Mouse (Mus musculus) forebrain, embryonic 15.5 days (tissue): Measurements from ENCODE around the gene Slc9a5. TPM values are rescaled to one million over a fixed set of nuclear protein-coding genes. Genes with fewer than 3 reads are reported as not detected.

ENCODE experiments used
- ATAC-seq: fragments of 200-750 bp; cut with Nextera tagmentation; replicated peaks from 2 replicates; pipeline ENCODE4 v1.8.0; 2017; ENCODE audit warnings: mild to moderate bottlenecking, moderate TSS enrichment, moderate library complexity
- H3K27ac ChIP-seq: fragments of 300-500 bp; sonication (generic); replicated peaks from 2 replicates; pipeline ENCODE4 v1.5.1; 2015; ENCODE audit warnings: mild to moderate bottlenecking, inconsistent platforms
- H3K27me3 ChIP-seq: fragments of 300-500 bp; sonication (generic); 2 replicates; pipeline ENCODE4 v1.6.1; 2015; ENCODE audit warnings: inconsistent platforms
- H3K36me3 ChIP-seq: fragments of 300-500 bp; sonication (generic); 2 replicates; pipeline ENCODE4 v1.6.1; 2015; ENCODE audit warnings: mild to moderate bottlenecking, inconsistent platforms
- H3K4me1 ChIP-seq: fragments of 300-500 bp; sonication (generic); 2 replicates; pipeline ENCODE4 v1.6.1; 2015; ENCODE audit warnings: inconsistent platforms
- H3K4me2 ChIP-seq: fragments of 300-500 bp; sonication (generic); replicated peaks from 2 replicates; pipeline ENCODE4 v1.6.1; 2015; ENCODE audit warnings: mild to moderate bottlenecking, inconsistent platforms
- H3K4me3 ChIP-seq: fragments of 300-500 bp; sonication (generic); 2 replicates; pipeline ENCODE4 v1.5.1; 2015; ENCODE audit warnings: mild to moderate bottlenecking, inconsistent platforms
- H3K9ac ChIP-seq: fragments of 300-500 bp; sonication (generic); replicated peaks from 2 replicates; pipeline ENCODE4 v1.6.1; 2015; ENCODE audit warnings: mild to moderate bottlenecking, inconsistent platforms
- H3K9me3 ChIP-seq: fragments of 300-500 bp; sonication (generic); 2 replicates; pipeline ENCODE4 v1.6.1; 2016; ENCODE audit warnings: inconsistent platforms
- WGBS: fragments of 180-500 bp; shearing (Covaris S2); methylation state at CpG from one replicate; pipeline ENCODE4 v1.1.7; 2015; ENCODE audit warnings: mixed read lengths; 5-methylcytosine and 5-hydroxymethylcytosine counted together
- polyA plus RNA-seq: library from polyadenylated mRNA; unstranded; fragments of >200 nt; fragmentation: Nextera tagmentation; extraction: Ambion mirVana; gene quantifications from 2 replicates; pipeline ENCODE4 v1.2.1, GENCODE M21; 2015

Slc9a5 gene
- polyA plus RNA-seq, 1 experiment from 2014 or later: 6.9 TPM

- Histone ChIP-seq H3K4me1 (no peaks in the 10 kb centered on the region), H3K36me3 (peaks cover 51% of the 10 kb centered on the region; the same call in 1 of the 2 replicates), H3K4me3 (no peak overlapping the region), H3K4me2 (no peak overlapping the region), H3K9me3 (no peaks in the 10 kb centered on the region), H3K9ac (no peak overlapping the region), H3K27me3 (no peaks in the 10 kb centered on the region), H3K27ac (no peak overlapping the region)
- 92% methylated on average over 1 of the region's 1 CpGs for WGBS
- ATAC-seq: no peak
These were observed 36.9 kb upstream of the Slc9a5 start for GRCm38 (mm10) chr8:105311718-105312117.

GRCm38 (mm10) chr8:105312891-105313481, 35.7 kb upstream of the Slc9a5 start:
- Histone ChIP-seq H3K4me3 (no peak overlapping the region), H3K4me1 (no peaks in the 10 kb centered on the region), H3K27ac (no peak overlapping the region), H3K9ac (no peak overlapping the region), H3K36me3 (peaks cover 47% of the 10 kb centered on the region; the same call in 1 of the 2 replicates), H3K9me3 (no peaks in the 10 kb centered on the region), H3K27me3 (no peaks in the 10 kb centered on the region), H3K4me2 (no peak overlapping the region)
- 93% methylated on average over 8 of the region's 8 CpGs for whole genome bisulfite sequencing
- ATAC-seq: no peak

- no peak overlapping the region for H3K9ac ChIP-seq
- H3K4me3 ChIP-seq: no peak overlapping the region
- no peak overlapping the region for H3K4me2 ChIP-seq
- H3K9me3 ChIP-seq: no peaks in the 10 kb centered on the region
- H3K36me3 ChIP-seq: peaks cover 43% of the 10 kb centered on the region; the same call in 1 of the 2 replicates
- no peaks in the 10 kb centered on the region for H3K4me1 ChIP-seq
- 81% methylated on average over 9 of the region's 9 CpGs for WGBS
- no peak overlapping the region for H3K27ac ChIP-seq
- H3K27me3 ChIP-seq: no peaks in the 10 kb centered on the region
- no peak for ATAC-seq
These were observed 34.8 kb upstream of the Slc9a5 start for GRCm38 (mm10) chr8:105313622-105314402.

DNA sequence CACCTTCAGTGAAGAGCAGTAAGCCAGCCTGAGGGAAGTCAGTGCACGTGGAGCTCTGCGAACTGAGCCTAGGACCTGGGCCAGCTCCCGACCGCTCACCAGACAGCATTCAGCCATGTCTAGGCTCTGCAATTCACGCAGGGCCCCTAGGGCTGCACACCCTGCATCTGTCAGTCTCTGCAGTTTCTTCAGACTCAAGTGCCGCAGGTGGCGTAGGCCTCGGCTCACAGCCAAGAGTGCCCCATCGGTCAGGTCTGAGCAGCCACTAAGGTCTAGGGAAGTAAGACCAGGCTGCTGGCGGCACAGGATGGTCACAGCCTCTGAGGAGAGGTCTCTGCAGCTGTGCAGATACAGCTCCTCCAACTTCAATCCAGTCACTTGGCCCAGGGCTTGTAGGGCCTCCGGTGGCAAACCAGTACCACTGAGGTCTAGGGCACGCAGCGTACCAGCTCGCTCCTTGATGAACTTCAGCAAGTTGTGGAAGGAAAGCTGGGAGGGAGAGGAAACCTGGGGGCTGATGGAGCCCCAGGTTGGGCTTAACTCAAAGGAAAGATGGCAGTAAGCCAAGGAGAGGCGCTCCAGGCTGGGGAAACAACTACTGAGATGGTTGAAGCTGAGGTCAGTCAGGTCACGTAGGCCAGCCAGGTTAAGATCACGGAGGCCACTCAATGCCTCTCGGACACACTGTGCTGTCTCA, 33.4 kb upstream of the Slc9a5 start:
- Histone ChIP-seq H3K4me2 (no peak overlapping the region), H3K27me3 (no peaks in the 10 kb centered on the region), H3K9ac (no peak overlapping the region), H3K4me3 (no peak overlapping the region), H3K36me3 (peaks cover 47% of the 10 kb centered on the region; the same call in 1 of the 2 replicates), H3K4me1 (no peaks in the 10 kb centered on the region), H3K27ac (no peak overlapping the region), H3K9me3 (no peaks in the 10 kb centered on the region)
- no peak; the same call in 1 of the 2 replicates for ATAC-seq
- 94% methylated on average over 18 of the region's 18 CpGs for WGBS

GRCm38 (mm10) chr8:105317941-105318340, 30.7 kb upstream of the Slc9a5 start:
- H3K4me1 ChIP-seq: no peaks in the 10 kb centered on the region
- H3K36me3 ChIP-seq: peaks cover 38% of the 10 kb centered on the region; the same call in 1 of the 2 replicates
- no peak overlapping the region for H3K4me3 ChIP-seq
- H3K9ac ChIP-seq: no peak overlapping the region
- H3K4me2 ChIP-seq: no peak overlapping the region
- ATAC-seq: no peak
- H3K9me3 ChIP-seq: no peaks in the 10 kb centered on the region
- no peaks in the 10 kb centered on the region for H3K27me3 ChIP-seq
- no peak overlapping the region for H3K27ac ChIP-seq
- 74% methylated on average over 4 of the region's 4 CpGs for WGBS

- Histone ChIP-seq H3K9me3 (no peaks in the 10 kb centered on the region), H3K9ac (no peak overlapping the region), H3K36me3 (peaks cover 34% of the 10 kb centered on the region; the same call in 1 of the 2 replicates), H3K27ac (no peak overlapping the region), H3K27me3 (no peaks in the 10 kb centered on the region), H3K4me1 (no peaks in the 10 kb centered on the region), H3K4me2 (no peak overlapping the region), H3K4me3 (no peak overlapping the region)
- ATAC-seq: no peak
- 79% methylated on average over 11 of the region's 11 CpGs for WGBS
These were observed 29.9 kb upstream of the Slc9a5 start for GRCm38 (mm10) chr8:105318662-105319190.

DNA sequence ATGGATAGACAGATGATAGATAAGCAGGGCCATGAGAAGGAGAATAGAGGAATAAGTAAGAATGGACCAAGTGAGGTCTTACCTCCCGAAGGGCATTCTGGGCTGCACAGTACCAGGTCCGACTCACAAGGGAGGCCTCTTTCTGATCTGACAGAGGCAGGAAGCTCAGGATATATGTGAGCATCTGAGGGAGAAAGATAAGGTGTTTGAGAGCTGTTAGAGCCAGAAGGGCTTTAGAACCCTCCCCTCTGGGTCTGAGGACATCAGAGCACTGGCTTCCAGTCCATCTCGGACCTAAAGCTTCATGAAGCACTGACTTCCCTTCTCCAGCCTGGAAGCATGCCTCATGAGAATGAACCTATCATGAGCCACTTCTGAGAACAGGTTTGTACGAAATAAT, 25.5 kb upstream of the Slc9a5 start:
- Histone ChIP-seq H3K27ac (no peak overlapping the region), H3K36me3 (peaks cover 12% of the 10 kb centered on the region), H3K4me2 (no peak overlapping the region), H3K4me1 (peaks cover 19% of the 10 kb centered on the region), H3K9me3 (no peaks in the 10 kb centered on the region), H3K9ac (no peak overlapping the region), H3K27me3 (no peaks in the 10 kb centered on the region), H3K4me3 (no peak overlapping the region)
- WGBS: 94% methylated on average over 4 of the region's 4 CpGs
- no peak for ATAC-seq

GRCm38 (mm10) chr8:105325641-105326093, 23.0 kb upstream of the Slc9a5 start:
- peak overlapping the region; percentile 79 for H3K4me2 ChIP-seq
- peak; percentile 63; the same call in 1 of the 2 replicates for ATAC-seq
- H3K9me3 ChIP-seq: no peaks in the 10 kb centered on the region
- no peaks in the 10 kb centered on the region for H3K27me3 ChIP-seq
- H3K9ac ChIP-seq: peak overlapping the region; percentile 69
- WGBS: under 1% methylated on average over 12 of the region's 12 CpGs
- H3K27ac ChIP-seq: peak overlapping the region; percentile 41; the same call in 1 of the 2 replicates
- H3K4me3 ChIP-seq: peak overlapping the region; percentile 62
- H3K36me3 ChIP-seq: peaks cover 33% of the 10 kb centered on the region
- H3K4me1 ChIP-seq: peaks cover 19% of the 10 kb centered on the region

- ATAC-seq: peak; percentile 94
- Histone ChIP-seq H3K9ac (peak within 1 kb of the TSS; percentile 69), H3K27me3 (no peaks in the 10 kb centered on the region), H3K4me1 (peaks cover 19% of the 10 kb centered on the region), H3K4me3 (peak within 1 kb of the TSS; percentile 62), H3K4me2 (peak within 1 kb of the TSS; percentile 79), H3K9me3 (no peaks in the 10 kb centered on the region), H3K36me3 (peaks cover 38% of the 10 kb centered on the region), H3K27ac (peak within 1 kb of the TSS; percentile 77)
- WGBS: 0% methylated on average over 36 of the region's 36 CpGs
These were observed 22.4 kb upstream of the Slc9a5 start, which contains the start of the genes Lrrc29 and Tmem208 for GRCm38 (mm10) chr8:105326141-105326672. TSS of gene Lrrc29 (minus strand) at chr8:105326278. TSS of gene Tmem208 (plus strand) at chr8:105326354.

DNA sequence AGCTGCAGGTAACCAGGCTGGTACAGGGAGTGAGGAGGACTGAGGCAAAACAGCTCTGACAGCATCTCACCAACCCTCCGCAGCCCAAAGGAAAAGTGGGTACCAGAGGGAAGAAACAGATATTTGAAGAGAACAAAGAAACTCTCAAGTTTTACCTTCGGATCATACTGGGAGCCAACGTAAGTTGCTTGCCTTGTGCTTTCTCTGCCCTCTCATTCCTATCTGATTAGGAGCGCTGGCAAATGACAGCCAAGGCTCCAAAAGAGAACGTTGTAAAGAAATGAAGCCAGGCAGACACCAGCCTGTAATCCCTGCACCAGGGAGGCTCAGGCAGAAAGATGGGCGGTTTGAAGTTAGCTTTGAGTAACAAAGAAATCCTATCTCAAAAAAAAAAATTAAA, 21.7 kb upstream of the Slc9a5 start:
- peaks cover 40% of the 10 kb centered on the region for H3K36me3 ChIP-seq
- WGBS: 38% methylated on average over 6 of the region's 6 CpGs
- no peaks in the 10 kb centered on the region for H3K27me3 ChIP-seq
- peak overlapping the region; percentile 55 for H3K9ac ChIP-seq
- peak overlapping the region; percentile 62 for H3K4me3 ChIP-seq
- ATAC-seq: no peak; the same call in 1 of the 2 replicates
- H3K4me2 ChIP-seq: peak overlapping the region; percentile 69
- peaks cover 19% of the 10 kb centered on the region for H3K4me1 ChIP-seq
- peak overlapping the region; percentile 77; the same call in 1 of the 2 replicates for H3K27ac ChIP-seq
- no peaks in the 10 kb centered on the region for H3K9me3 ChIP-seq

GRCm38 (mm10) chr8:105330325-105330724, 18.3 kb upstream of the Slc9a5 start:
- ATAC-seq: no peak
- peaks cover 44% of the 10 kb centered on the region for H3K36me3 ChIP-seq
- H3K4me3 ChIP-seq: no peak overlapping the region
- H3K9me3 ChIP-seq: no peaks in the 10 kb centered on the region
- WGBS: 94% methylated on average over 12 of the region's 12 CpGs
- no peak overlapping the region for H3K9ac ChIP-seq
- no peak overlapping the region for H3K27ac ChIP-seq
- no peaks in the 10 kb centered on the region for H3K27me3 ChIP-seq
- peaks cover 13% of the 10 kb centered on the region for H3K4me1 ChIP-seq
- H3K4me2 ChIP-seq: no peak overlapping the region
